Mouse (Mus musculus) embryonic fibroblast, embryonic 13.5 days (primary cell): ENCODE measurements at regions not wholly inside any gene's neighbourhood (a gene's known extent, or its start where the extent isn't known, plus 50 kb on each side); places are given as distances from the start of the nearest gene placed in this dataset.

ENCODE experiments used
- H3K27ac ChIP-seq: 2 replicates; pipeline ENCODE4 v1.5.1; 2012; ENCODE audit warnings: low read length, control low read depth, inconsistent platforms; ENCODE audit not compliant: insufficient read depth
- H3K4me1 ChIP-seq: 2 replicates; pipeline ENCODE4 v1.6.1; 2011; ENCODE audit warnings: low read length; ENCODE audit not compliant: control insufficient read depth, insufficient read depth
- H3K4me3 ChIP-seq: 2 replicates; pipeline ENCODE4 v1.5.1; 2011; ENCODE audit warnings: mild to moderate bottlenecking, control low read depth, low read length; ENCODE audit not compliant: insufficient read depth
- CTCF ChIP-seq: IDR thresholded peaks from 2 replicates; pipeline ENCODE4 v1.5.1; 2011; ENCODE audit warnings: mild to moderate bottlenecking, control low read depth, low read length, moderate library complexity, borderline replicate concordance; ENCODE audit not compliant: insufficient read depth
- POLR2A ChIP-seq: IDR thresholded peaks from 2 replicates; pipeline ENCODE4 v1.6.1; 2011; ENCODE audit warnings: low read depth, mild to moderate bottlenecking, control low read depth, low read length, moderate library complexity

DNA sequence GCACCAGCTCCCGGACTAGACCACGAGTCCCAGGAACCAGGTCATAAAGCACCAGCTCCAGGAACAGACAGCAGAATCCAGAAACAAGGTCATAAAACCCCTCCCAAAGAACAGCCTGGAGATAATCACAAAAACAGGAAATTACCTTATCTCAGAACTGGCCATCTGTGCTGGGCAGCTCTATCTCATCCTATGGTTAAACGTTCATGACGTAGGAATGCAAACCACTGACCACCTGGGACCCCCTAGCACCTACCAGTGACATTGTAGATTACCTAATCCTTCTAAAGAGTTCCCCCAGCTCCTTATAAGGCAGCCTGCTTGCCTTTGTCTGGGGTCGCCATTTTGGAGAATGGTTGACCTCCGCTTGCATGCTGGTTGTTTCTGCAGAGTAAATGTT is 91.8 kb upstream of the Fer start:
- TF ChIP-seq POLR2A: no peak
- TF ChIP-seq CTCF: no peak
- Histone ChIP-seq H3K27ac (no peak overlapping the region), H3K4me1 (no peaks in the 10 kb centered on the region), H3K4me3 (no peak overlapping the region)

DNA sequence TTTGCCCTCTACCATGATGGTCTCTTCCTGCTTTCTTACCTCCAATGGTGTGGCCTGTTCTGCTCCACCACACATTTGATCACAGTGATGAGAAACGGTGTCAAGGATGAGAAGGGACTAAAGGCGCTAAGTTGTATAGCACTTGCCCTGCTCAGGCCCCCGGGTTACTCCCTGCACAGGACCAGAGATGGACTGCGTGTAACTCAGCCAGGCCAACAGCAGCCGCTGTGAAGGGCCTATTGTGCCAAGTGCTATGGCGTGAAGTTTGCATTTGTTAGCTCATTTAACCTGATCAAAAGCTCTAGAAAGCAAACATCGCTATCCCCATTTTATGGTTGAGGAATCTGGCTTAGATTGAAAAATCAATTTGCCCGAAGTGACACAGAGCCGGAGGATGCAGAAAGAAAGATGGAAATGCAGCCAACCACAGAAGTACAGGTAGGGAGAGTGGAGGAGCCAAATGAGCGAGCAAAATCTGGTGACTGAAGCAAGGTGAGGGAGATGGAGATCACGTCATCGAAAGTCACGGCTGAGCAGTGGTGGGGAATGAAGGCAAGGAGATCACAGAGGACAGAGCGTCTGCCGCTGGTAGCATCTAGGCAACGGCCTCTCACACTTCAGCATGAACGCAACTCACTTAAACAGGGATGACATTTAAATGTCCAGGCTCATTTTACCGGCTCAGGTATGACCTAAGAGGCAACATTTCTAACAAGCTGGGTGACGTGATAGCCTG is 78.3 kb upstream of the Fer start:
- H3K4me3 ChIP-seq: no peak overlapping the region
- TF ChIP-seq CTCF (no peak), POLR2A (no peak)
- H3K27ac ChIP-seq: no peak overlapping the region
- no peaks in the 10 kb centered on the region for H3K4me1 ChIP-seq

- TF ChIP-seq POLR2A (no peak), CTCF (no peak)
- H3K4me3 ChIP-seq: no peak overlapping the region
- H3K4me1 ChIP-seq: no peaks in the 10 kb centered on the region
- H3K27ac ChIP-seq: no peak overlapping the region
Measured at GRCm38 (mm10) chr17:63786444-63786843, 76.4 kb upstream of the Fer start.

DNA sequence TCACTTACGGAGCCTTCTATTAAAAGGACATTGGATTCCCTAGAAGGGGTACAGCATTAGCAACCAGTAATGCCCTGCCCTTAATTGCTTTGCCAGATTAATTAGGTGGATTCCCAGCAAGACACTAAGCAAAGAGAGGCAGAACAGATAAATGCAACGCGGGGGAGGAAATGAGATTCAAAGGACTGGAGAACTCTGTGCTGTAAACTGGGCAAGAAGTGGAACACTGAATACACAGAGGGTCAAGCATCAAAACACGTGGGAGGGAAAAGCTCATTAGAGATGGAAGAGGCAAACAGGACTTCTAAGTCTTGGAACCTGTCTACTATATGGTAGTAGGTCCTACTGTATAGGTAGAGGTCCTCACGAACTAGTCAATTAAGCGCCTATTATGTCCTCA is 68.5 kb upstream of the Fer start:
- peaks cover 3% of the 10 kb centered on the region; the same call in 1 of the 2 replicates for H3K4me1 ChIP-seq
- TF ChIP-seq CTCF: no peak
- H3K4me3 ChIP-seq: no peak overlapping the region
- H3K27ac ChIP-seq: no peak overlapping the region

- no peak for TF ChIP-seq CTCF
- TF ChIP-seq POLR2A: no peak
- Histone ChIP-seq H3K27ac (peak overlapping the region; percentile 95), H3K4me1 (peaks cover 8% of the 10 kb centered on the region; the same call in 1 of the 2 replicates), H3K4me3 (no peak overlapping the region)
Measured at GRCm38 (mm10) chr17:63798381-63798780, 64.5 kb upstream of the Fer start.

- Histone ChIP-seq H3K4me1 (peaks cover 8% of the 10 kb centered on the region; the same call in 1 of the 2 replicates), H3K27ac (peak overlapping the region; percentile 55; the same call in 1 of the 2 replicates), H3K4me3 (no peak overlapping the region)
- TF ChIP-seq CTCF (no peak), POLR2A (no peak)
Measured at GRCm38 (mm10) chr17:63798961-63799531, 63.8 kb upstream of the Fer start.

- Histone ChIP-seq H3K27ac (peak overlapping the region; percentile 0; the same call in 1 of the 2 replicates), H3K4me1 (peaks cover 8% of the 10 kb centered on the region; the same call in 1 of the 2 replicates), H3K4me3 (no peak overlapping the region)
- no peak for TF ChIP-seq CTCF
Measured at GRCm38 (mm10) chr17:63801411-63801810, 61.5 kb upstream of the Fer start.

- Histone ChIP-seq H3K4me3 (no peak overlapping the region), H3K27ac (peak overlapping the region; percentile 22; the same call in 1 of the 2 replicates), H3K4me1 (peaks cover 8% of the 10 kb centered on the region; the same call in 1 of the 2 replicates)
- TF ChIP-seq POLR2A: no peak
- TF ChIP-seq CTCF: no peak
Measured at GRCm38 (mm10) chr17:63802846-63803245, 60.0 kb upstream of the Fer start.

DNA sequence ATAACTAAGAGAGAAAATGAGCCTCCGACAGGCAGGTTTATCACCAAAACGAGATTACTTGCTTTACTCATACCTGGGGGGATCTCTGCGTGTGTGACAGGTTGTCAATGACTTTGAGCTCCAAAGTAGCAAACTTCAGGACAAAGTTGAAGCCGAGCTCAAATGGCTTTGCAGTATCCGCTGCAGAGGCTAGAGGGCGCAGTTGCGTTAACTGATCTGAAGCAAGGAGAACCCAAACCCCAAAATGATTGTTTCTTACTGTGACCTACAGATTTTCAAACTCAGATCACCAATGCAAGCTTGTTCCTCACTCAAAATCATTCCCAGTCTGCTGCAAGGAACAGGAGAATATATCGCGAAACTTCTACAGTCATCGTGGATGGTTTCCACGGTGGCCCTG is 59.3 kb upstream of the Fer start:
- no peak overlapping the region for H3K4me3 ChIP-seq
- 0 out of 2 replicates have a peak, but pooled peaks cover 5% of the 10 kb centered on the region for H3K4me1 ChIP-seq
- TF ChIP-seq CTCF (peak; percentile 67; the same call in 1 of the 2 replicates), POLR2A (no peak)
- no peak overlapping the region for H3K27ac ChIP-seq

GRCm38 (mm10) chr17:63804416-63804815 is 58.4 kb upstream of the Fer start:
- Histone ChIP-seq H3K4me1 (0 out of 2 replicates have a peak, but pooled peaks cover 5% of the 10 kb centered on the region), H3K4me3 (no peak overlapping the region), H3K27ac (no peak overlapping the region)
- TF ChIP-seq CTCF: no peak
- no peak for TF ChIP-seq POLR2A
